Mouse (Mus musculus) hindbrain, embryonic 16.5 days (tissue): Measurements from ENCODE around the gene Papolg. TPM values are rescaled to one million over a fixed set of nuclear protein-coding genes. Genes with fewer than 3 reads are reported as not detected.

Experiments used
- polyA plus RNA-seq: library from polyadenylated mRNA; unstranded; fragments of >200 nt; fragmentation: Nextera tagmentation; extraction: Ambion mirVana; gene quantifications from 2 replicates; pipeline ENCODE4 v1.2.1, GENCODE M21; 2015

The Papolg gene
- polyA plus RNA-seq, 1 experiment from 2014 or later = 15.9 TPM

Other genes starting within 250 kb of the Papolg start
- gene Pus10, start 229.6 kb downstream of the Papolg start, polyA plus RNA-seq = 10.6 and 11.6 TPM in 2 replicates
- 29.3 and 32.5 TPM in 2 replicates for gene Pex13, start 229.3 kb downstream of the Papolg start, polyA plus RNA-seq
- 0.39 and 0.41 TPM in 2 replicates for gene Rel, start 124.3 kb downstream of the Papolg start, polyA plus RNA-seq
- 0.21 TPM in 1 of 2 replicates, not detected in the other for gene A830031A19Rik, start 179.8 kb upstream of the Papolg start, polyA plus RNA-seq
- gene Bcl11a, start 182.8 kb upstream of the Papolg start, polyA plus RNA-seq = 97.9 and 105 TPM in 2 replicates